Mouse (Mus musculus) c-Kit-positive CD71-positive TER-119-negative erythroid progenitor cells, embryonic 14.5 days (primary cell): ENCODE data around the gene Polr2i.
"Not testable (repeated sequence)": the region's sequence is repeated elsewhere in the genome, so short reads cannot be mapped to it uniquely, and the experiment has no call there.

Source experiments
- DNase-seq: peaks from one replicate; pipeline ENCODE4 v3.0.0-alpha.2; 2013; ENCODE audit warnings: low read depth

The Polr2i gene

DNA sequence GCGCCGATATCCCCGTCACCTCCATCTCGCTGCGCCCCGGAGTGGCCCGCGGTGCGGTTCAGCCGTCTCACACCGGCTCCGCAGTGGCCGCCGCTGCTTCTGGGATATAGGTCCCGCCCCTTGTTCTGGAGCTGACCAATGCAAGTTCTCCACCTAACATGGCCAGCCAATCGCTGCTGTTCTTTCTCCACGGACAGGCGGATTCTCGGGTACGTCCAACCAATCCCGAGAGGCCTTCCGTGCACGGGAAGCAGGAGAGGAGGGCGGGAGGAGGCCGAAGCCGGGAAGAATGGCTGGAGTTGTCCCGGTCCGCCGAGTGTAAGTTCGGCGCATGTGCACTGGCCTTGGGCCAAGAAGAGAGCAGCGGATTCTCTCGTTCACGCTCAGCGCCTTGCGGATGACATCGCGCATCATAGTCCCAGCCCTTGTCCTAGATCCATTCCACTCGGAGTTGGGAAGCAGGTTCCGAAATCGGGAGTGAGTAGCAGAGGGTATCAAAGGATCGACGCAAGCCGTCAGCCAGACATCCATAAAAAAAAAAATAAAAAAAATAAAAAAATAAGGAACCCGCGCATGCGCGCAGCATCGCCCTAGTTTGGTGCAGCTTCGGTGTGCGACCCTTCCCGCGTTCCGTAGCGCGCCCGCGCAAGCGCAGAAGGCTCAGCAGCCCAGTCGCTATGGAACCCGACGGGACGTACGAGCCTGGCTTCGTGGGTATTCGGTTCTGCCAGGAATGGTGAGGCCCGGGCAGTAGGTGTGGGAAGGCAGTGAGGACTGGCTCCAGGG is at the start of gene Polr2i, which contains the start of gene Tbcb:
Gene Polr2i, plus strand, starts transcription at position 280 of the 786 bp plus-strand sequence.
Gene Tbcb, minus strand, starts transcription at position 604 of the 786 bp plus-strand sequence.
- peak; percentile 96 for DNase-seq

DNA sequence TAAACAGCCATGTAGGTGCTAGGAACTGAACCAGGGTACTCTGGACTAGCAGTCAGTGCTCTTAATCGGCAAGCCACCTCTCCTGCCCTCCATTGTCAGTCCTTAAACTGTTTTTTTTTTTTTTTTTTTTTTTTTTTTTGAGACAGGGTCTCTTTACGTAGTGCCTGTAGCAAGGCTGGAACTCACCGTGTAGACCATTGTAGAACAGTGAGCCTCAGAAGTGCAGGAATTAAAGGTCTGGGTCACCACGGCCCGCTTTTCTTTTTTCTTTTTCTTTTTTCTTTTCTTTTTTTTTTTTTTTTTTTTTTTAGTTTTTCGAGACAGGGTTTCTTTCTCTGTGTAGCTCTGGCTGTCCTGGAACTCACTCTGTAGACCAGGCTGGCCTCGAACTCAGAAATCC is 48.6 kb upstream of the Polr2i start:
- not testable (repeated sequence) for DNase-seq

DNA sequence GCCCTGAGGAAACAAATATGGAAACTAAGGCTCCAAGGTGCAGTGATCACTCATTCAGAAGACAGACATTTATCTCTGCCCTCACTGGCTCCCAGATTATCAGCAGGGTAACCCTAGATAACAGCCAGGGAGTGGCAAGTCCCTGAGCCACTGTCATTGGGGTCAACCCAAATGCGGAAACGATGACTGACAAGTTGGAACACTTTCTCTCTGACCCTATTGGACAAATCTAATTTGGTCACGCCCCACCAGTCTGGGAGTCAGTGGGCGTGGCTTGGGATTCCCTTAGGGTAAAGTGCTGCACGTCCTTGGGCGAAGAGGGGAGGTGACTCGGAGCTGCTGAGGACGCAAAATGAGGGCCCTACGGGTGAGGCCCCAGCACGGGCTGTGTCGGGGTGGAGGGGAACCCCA is 47.9 kb upstream of the Polr2i start, which contains the start of gene Cox7a1:
Gene Cox7a1, plus strand, starts transcription at position 266 of the 411 bp plus-strand sequence.
- peak; percentile 96 for DNase-seq

DNA sequence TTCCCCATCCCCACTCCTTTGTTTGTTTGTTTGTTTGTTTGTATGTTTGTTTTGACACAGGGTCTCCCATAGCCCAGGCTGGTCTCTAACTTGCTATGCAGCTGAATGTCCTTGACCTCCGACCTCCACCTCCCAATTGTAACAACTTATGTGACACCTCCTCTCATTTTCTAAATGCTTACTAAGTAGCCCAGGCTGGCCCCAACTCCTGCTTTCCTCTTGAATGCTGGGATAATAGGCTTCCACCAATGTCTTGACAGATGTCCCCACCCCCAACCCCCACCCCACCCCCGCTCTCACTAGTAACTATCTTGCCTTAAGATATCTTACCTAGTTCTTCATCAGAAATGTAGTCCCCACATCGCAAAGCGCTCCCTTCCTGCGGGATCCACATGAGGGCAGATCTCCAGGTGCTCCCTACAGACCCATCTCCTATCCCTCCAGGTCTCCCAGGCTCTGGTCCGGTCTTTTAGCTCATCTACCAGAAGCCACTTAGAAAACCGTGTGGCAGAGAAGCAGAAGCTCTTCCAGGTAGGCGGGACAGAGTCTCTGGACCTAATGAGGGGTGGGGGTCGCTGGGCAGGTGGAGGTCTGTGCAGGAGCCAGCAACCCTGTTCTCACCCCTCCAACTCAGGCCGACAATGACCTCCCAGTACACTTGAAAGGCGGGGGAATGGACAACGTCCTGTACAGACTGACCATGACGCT is 47.0 kb upstream of the Polr2i start:
- DNase-seq = no peak

DNA sequence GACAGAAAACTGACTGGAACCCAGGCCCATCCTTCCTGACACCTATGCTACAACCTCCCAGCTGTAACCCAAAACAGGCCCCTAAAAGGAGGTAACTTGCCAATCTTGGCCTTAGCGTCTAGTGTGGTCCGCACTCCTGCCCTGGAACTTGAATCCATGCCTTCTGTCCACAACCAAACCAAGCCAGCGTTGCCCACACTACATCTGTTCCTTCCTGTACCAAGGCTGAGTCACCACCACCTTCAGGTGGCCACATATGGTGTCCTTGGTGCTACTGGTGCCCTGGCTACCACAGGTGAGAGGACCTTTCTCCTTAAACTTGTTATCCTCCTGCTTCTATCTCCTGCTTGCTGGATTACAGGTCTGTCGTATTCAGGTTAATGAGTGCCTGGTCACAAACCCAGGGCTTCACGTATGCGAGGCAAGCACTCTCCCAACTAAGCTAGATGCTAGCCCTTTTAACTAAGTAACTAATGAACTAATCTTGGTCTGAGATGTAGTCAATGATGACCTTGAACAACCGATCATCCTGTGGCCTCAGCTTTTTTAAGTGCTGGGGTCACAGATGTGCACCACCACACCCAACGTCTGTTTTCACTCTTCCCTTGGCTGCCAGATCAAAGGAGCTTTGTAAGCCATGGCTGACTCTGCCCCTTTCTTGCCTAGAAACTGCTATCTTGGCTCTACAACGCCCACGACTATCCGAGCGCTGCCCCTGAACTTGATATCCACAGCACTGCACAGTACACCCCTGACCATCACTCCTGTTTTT is 43.2 kb upstream of the Polr2i start:
- DNase-seq = no peak

DNA sequence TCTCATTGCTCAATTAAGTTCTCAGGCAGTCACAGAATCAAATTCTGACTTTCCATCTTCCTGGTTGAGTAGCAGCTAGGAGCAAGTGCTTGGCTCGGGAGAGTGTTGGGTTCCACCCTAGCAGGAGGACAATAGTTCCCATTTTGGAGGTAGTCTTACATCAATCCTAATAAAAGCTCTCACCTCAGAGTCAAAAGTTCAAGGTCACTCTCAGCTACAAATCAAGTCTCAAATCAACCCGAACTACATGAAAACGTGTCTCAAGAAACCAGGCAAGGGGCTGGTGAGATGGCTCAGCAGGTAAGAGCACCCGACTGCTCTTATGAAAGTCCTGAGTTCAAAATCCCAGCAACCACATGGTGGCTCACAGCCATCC is 42.6 kb upstream of the Polr2i start:
- no peak for DNase-seq

DNA sequence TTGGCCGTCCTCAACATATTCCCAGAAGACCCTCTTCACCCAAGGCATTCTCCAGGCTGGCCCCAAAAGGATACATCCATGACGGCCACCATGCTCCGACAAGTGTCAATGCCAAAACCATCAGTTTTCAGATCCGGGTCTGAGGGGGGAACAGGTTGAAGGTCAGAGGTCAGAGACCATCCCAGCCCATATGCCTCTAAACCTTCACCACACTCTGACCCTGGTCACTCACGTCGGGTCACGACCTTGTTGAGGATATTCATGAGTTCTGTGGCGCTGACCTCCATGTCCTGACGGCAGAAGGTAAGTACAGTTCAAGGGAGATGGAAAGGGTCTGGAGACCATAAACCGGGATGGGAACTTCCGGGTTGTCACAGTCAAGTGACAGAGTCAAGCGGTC is 39.7 kb upstream of the Polr2i start:
- DNase-seq = no peak

DNA sequence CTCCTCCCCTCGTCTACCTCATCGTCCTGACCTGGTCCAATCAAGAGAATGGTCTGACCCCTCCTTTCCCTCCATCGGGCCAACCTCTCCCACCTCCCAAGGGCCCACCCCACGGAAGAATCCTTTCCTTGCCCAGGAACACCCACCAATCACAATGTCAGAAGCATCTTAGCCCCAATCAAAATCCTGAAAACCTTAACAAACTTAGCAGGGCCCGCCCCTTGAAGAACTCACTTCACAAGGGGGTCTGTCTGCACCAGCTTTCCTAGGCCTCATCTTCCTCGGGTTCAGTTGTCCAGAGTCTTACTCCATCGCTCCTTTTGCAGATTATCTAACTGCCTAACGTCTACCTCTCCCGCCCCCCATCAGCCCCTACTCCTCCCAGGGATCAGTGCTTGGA is 38.7 kb upstream of the Polr2i start:
- DNase-seq = no peak

DNA sequence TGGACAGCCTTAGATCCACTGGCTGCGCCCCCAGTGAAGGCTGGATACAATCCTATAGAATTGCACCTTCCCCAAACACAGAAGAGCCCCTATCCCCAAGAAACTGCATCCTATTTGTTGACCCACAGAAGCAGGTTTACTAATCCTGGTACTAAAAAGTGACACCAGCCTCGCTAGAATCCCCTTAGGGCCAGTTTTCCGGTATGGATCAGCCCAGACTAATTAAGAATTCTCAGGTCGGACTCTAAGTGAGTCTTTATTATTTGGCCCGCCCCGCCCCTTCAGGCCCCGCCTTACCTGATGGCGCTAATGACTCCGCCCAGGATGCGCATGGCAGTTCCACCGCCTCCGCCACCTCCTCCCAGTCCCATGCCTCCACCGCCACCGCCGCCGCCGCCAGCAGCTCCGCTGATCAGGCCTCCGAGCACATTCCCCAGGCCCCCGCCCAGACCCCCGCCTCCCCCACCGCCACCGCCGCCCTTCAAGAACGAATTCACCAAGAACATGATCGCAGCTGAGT is 38.1 kb upstream of the Polr2i start:
- DNase-seq = peak; percentile 83

DNA sequence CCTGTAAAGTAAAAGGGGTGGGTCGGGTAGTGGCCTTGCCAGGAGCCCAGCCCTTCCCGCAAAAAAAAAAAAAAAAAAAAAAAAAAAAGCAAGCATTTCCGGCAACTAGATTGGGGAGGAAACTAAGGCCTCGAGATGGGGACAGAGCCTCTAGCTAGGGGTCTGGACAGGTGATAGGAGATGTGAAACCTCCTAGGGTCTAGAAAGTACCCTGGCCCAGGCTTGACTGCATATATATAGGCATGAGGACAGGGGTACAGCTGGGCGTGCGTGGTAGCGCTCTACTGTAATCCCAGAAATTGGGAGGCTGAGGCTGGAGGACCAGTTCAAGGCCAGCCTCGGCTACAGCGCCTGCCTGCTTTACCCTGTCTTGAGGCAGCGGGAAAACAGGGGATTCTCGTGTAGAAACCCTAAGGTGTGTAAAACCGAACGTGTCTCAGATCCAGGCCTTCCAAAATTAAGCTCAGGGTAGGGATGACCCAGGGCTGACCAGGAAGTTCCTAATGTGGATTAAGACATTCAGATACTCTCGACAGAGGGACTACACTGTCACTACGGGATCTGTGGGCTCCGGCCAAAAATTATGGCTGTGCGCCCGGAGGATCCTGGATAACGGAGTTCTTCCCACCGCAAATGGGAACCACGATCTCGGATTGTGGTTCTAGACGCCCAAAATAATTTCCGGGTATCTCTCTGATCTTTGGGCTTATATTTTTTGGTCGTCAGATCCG is 37.5 kb upstream of the Polr2i start:
- no peak for DNase-seq

DNA sequence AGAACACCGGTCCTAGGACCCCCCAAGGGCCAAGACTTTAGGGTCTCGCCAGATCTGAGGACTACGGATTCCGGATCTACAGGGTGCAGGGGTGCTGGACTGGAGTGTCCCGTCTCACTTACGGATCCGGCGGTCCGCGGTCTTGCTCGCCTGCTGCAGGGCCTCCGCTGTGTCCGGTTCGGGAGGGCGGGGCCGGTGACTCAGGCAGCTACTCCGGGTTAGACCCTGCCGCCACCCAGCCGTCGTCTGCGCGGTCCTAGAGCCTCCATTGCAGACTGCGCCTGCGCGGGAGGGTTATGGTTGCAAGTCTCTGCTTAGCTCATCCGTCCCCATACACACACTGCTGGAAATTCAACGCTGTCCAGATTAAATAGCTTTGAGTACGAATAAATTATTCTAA is 36.9 kb upstream of the Polr2i start:
- peak; percentile 95 for DNase-seq

DNA sequence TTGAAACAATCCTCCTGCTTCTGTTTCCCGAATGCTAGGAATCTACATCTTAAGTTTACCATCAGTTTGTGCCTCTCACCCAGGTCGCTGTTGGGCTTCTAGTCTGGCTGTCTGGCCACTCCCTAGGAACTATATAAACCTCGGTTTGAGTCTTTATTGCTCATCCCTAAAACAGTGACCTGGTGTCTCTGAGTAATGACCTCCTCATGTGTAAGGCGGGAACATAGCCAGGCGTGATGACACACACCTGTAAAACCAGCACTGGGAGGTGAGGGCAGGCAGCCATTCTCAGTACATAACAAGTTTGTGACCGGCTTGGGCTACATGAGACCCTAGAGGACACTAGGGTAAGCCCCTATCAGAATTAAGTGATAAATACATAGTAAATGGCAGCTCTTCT is 36.3 kb upstream of the Polr2i start:
- no peak for DNase-seq

DNA sequence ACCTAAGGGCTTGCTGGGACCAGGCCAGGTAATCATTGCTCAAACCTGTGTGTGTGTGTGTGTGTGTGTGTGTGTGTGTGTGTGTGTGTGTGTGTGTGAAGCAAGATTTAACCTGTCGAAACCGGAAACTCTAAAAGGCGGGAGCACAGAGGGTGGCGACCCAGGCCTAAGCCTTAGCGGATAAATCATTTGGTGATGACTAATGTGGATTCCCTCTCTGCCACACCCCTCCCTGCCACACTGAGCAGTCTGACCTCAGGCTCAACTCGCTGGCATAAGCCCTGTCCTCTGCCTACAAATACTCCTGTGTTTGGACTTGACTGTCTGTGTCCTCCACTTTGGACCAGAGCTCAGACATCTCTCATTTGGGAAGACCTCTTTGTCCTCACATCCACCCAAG is 35.6 kb upstream of the Polr2i start:
- no peak for DNase-seq

DNA sequence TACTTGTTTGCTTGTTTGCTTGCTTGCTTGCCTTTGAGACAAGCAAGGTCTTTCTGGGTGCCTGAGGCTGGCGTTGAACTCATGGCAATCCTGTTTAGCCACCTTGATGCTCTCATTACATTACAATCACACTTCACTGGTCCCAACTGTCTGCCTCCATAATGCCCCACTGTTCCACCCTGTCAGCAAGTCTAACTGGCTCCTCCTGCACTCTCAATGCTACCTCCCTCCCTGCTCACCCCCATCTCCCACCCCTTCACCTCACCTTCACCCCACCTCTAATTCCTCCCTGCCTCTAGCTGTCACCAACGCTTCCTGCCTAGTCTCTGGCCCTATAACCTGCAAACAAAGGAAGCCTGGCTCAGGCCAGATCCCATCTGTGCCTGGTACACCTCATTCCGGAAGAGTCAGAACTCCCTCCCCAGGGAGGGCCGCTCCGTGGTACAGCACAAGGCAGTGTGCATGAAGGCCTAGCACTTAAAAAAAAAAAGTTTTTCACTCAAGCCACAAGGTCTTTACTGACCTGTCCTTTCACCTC is 34.1 kb upstream of the Polr2i start:
- DNase-seq = no peak

DNA sequence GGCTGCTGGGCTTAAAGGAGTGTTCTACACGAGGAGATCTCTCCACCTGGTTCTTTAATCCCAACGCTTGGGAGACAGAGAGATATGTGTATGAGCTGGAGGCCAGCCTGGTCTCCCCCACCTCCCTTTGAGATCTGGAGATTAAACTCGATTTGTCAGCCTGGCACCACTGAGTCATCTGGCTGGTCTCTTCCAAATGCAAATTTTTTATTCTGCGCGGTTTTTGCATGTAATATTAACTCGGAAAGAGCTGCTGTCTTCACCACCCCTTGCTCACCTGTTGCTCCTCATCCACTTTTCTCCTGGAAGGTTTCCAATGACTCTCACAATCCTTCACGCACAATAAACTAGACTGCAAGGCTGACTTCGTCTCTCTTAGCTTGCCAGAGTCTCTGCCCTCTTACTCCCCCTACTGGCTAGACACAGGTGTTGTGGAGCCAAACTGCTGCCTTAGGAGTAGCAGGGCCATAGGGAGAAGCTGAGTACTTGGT is 33.2 kb upstream of the Polr2i start, which contains the start of gene Capns1:
Gene Capns1, minus strand, starts transcription at position 331 of the 491 bp plus-strand sequence.
- DNase-seq = peak; percentile 85

DNA sequence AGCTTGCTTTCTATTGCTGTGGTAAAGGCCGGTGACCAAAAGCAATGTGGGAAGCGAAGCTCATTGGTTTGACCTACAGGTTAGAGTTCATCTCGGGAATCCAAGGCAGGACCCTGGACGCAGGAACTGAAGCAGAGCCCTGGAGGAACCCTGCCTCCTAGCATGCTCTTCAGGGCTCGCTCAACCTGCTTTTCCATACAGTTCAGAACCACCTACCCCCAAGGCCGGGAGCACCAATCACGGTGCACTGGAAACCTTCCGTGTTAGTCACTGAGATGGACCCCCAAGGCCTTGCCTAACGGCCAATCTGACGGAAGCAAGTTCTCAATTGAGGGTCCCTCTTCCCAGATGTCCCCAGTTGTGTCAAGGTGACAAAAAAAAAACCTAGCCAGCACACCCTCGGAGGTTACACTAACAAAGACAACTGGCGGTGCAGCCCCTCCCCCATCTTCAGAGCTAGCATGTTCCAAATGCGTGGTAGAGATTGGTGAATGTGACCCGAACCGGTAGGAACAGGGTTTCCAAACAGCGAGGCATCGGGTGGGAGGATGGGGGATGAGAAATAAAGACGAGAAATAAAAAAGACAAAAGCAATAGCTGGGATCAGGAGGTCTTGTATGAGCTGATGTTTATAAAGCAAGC is 32.1 kb upstream of the Polr2i start:
- DNase-seq = no peak

DNA sequence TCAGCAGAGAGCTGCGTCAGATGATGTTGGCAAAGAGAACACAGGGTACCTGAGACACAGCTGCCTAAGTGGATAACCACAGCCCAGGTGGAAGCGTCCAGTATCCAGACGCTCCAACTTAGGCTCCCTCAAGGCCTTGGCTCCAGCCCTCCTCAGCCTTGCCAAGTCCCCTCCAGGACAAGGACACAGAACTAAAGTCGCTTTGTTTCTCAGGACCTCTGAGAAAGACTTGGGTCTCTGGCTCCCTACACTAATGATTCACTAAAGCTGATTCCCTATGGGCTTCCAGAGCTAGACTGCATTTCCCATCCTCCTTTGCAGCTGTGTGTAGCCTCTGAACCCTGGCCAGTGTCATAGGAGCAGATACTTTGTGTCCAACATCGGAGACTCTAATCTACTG is 31.5 kb upstream of the Polr2i start:
- DNase-seq = no peak

DNA sequence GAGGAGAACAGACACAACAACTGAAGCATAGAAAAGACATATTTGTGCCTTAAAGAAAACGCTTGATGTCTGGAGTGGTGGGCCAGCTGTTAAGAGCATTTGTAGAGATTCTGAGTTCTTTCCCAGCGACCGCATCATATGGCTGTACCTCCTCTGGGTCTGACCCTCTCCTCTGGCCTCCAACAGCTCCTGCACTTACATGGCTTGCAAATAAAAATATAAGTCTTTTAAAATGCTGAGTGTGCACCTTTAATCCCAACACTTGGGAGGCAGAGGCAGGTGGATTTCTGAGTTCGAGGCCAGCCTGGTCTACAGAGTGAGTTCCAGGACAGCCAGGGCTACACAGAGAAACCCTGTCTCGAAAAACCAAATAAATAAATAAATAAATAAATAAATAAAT is 31.1 kb upstream of the Polr2i start:
- not testable (repeated sequence) for DNase-seq

DNA sequence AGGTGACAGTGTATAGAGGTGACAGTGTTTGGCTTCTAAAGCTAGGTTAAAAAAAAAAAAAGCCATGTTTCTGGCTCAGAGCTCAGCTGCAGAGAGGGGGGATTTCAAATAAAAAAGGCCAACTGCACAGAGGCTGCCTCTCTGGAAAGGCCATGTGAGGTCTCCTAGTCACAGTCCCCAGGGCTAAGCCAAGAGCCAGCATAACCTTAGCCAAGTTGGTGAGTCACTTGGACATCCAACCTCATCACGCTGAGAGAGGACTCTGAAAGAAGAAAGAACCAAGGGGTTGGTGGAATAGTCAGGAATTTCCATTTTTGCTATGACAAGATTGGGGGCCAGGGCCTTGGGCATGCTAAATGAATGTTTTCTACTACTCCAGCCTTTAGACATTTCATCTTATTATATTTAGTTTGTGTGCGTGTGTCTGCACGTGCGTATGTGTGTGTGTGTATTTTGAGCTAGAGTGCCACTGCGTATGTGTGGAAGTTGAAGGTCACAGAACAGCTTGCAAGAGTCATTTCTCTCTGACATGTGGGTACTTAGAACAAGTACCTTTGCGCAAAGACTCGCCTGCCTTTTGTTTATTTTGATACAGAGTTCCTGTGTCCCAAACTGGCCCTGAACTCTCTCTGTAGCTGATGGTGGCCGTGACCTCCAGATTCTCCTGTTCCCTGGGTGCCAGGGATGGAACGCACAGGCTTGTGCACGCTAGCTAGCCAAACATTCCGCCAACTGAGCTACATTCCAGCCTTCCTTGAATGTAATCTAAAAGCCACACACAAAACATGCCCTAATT is 28.7 kb upstream of the Polr2i start:
- no peak for DNase-seq

DNA sequence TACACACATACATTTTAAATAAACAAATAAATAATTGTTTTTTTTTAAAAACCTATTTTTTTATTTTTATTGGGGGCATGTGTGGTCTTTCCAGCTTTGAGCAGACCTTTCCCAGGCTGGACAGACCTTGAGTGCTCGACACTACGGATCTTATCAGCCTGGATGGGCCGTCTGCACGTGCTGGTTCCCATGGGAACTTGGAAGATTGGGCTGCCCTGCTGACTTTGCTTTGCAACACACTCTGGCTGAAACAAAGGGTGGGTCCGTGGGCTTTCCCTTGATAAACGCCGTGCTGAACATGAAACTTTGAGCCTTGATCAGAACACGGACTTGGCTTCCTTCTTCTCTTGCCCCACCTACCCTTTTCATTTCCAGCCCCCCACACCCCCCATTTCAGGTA is 27.4 kb upstream of the Polr2i start:
- no peak for DNase-seq
